Mouse (Mus musculus): Measurements from ENCODE around the gene Fdps. TPM values are rescaled to one million over a fixed set of nuclear protein-coding genes. Genes with fewer than 3 reads are reported as not detected.
"Not testable (repeated sequence)": the region's sequence is repeated elsewhere in the genome, so short reads cannot be mapped to it uniquely, and the experiment has no call there.

The Fdps gene
- polyA plus RNA-seq, 1 experiment from 2014 or later = 239 TPM

GRCm38 (mm10) chr3:89088974-89089373, 12.8 kb downstream of the Fdps start:
- H3K4me1 ChIP-seq = peaks cover 43% of the 10 kb centered on the region
- peak overlapping the region; percentile 100 for H3K4me2 ChIP-seq (replicated peaks)
- no peak for ATAC-seq (ENCODE audit: insufficient number of reproducible peaks, low FRiP score, low TSS enrichment, low read depth)
- H3K4me3 ChIP-seq (replicated peaks) = peak overlapping the region; percentile 70
- WGBS = 53% methylated on average over 14 of the region's 14 CpGs
- H3K27ac ChIP-seq (replicated peaks) = no peak overlapping the region
- H3K9ac ChIP-seq = no peak overlapping the region; the same call in 1 of the 2 replicates
- H3K9me3 ChIP-seq (replicated peaks) = no peaks in the 10 kb centered on the region
- H3K27me3 ChIP-seq = peaks cover 8% of the 10 kb centered on the region; the same call in 1 of the 2 replicates
- H3K36me3 ChIP-seq = peaks cover 21% of the 10 kb centered on the region; the same call in 1 of the 2 replicates

- ATAC-seq (ENCODE audit: insufficient number of reproducible peaks, low FRiP score, low TSS enrichment, low read depth) = no peak
- H3K27ac ChIP-seq (replicated peaks) = no peak overlapping the region
- no peak overlapping the region for H3K9ac ChIP-seq
Observed at GRCm38 (mm10) chr3:89087338-89088110, 14.2 kb downstream of the Fdps start.

GRCm38 (mm10) chr3:89084654-89085190, 17.0 kb downstream of the Fdps start:
- H3K27me3 ChIP-seq = no peaks in the 10 kb centered on the region
- H3K36me3 ChIP-seq = peaks cover 31% of the 10 kb centered on the region
- H3K4me3 ChIP-seq (replicated peaks) = no peak overlapping the region
- no peaks in the 10 kb centered on the region for H3K9me3 ChIP-seq (replicated peaks)
- no peak for ATAC-seq (ENCODE audit: insufficient number of reproducible peaks, low FRiP score, low TSS enrichment, low read depth)
- no peak overlapping the region for H3K9ac ChIP-seq
- H3K4me2 ChIP-seq (replicated peaks) = no peak overlapping the region
- H3K27ac ChIP-seq (replicated peaks) = no peak overlapping the region
- peaks cover 19% of the 10 kb centered on the region for H3K4me1 ChIP-seq
- WGBS = 81% methylated on average over 12 of the region's 12 CpGs

More at GRCm38 (mm10) chr3:89087338-89088110, 14.2 kb downstream of the Fdps start:
- peaks cover 8% of the 10 kb centered on the region; the same call in 1 of the 2 replicates for H3K27me3 ChIP-seq
- WGBS = 17% methylated on average over 21 of the region's 21 CpGs
- H3K36me3 ChIP-seq = peaks cover 22% of the 10 kb centered on the region; the same call in 1 of the 2 replicates
- peaks cover 32% of the 10 kb centered on the region for H3K4me1 ChIP-seq
- no peaks in the 10 kb centered on the region for H3K9me3 ChIP-seq (replicated peaks)
- peak overlapping the region; percentile 38 for H3K4me2 ChIP-seq (replicated peaks)
- peak overlapping the region; percentile 10; the same call in 1 of the 2 replicates for H3K4me3 ChIP-seq (replicated peaks)

GRCm38 (mm10) chr3:89084133-89084532, 17.6 kb downstream of the Fdps start:
- H3K4me3 ChIP-seq (replicated peaks) = no peak overlapping the region
- H3K4me1 ChIP-seq = peaks cover 13% of the 10 kb centered on the region
- peaks cover 36% of the 10 kb centered on the region for H3K36me3 ChIP-seq
- H3K27me3 ChIP-seq = no peaks in the 10 kb centered on the region
- H3K4me2 ChIP-seq (replicated peaks) = no peak overlapping the region
- no peak for ATAC-seq (ENCODE audit: insufficient number of reproducible peaks, low FRiP score, low TSS enrichment, low read depth)
- WGBS = 87% methylated on average over 2 of the region's 2 CpGs
- no peaks in the 10 kb centered on the region for H3K9me3 ChIP-seq (replicated peaks)
- H3K27ac ChIP-seq (replicated peaks) = no peak overlapping the region
- no peak overlapping the region for H3K9ac ChIP-seq

GRCm38 (mm10) chr3:89082287-89082686, 19.5 kb downstream of the Fdps start:
- peaks cover 48% of the 10 kb centered on the region for H3K36me3 ChIP-seq
- not testable (repeated sequence) for ATAC-seq (ENCODE audit: insufficient number of reproducible peaks, low FRiP score, low TSS enrichment, low read depth); H3K9ac ChIP-seq; H3K27ac ChIP-seq (replicated peaks); H3K4me2 ChIP-seq (replicated peaks); H3K9me3 ChIP-seq (replicated peaks); H3K27me3 ChIP-seq; H3K4me3 ChIP-seq (replicated peaks); H3K4me1 ChIP-seq

- Histone ChIP-seq H3K36me3 (peaks cover 72% of the 10 kb centered on the region), H3K4me3 (replicated peaks) (no peak overlapping the region), H3K27ac (replicated peaks) (no peak overlapping the region), H3K27me3 (no peaks in the 10 kb centered on the region), H3K4me2 (replicated peaks) (no peak overlapping the region), H3K9ac (no peak overlapping the region), H3K4me1 (no peaks in the 10 kb centered on the region), H3K9me3 (replicated peaks) (no peaks in the 10 kb centered on the region)
- no peak for ATAC-seq (ENCODE audit: insufficient number of reproducible peaks, low FRiP score, low TSS enrichment, low read depth)
- WGBS = 91% methylated on average over 9 of the region's 9 CpGs
Observed at GRCm38 (mm10) chr3:89077383-89077782, 24.4 kb downstream of the Fdps start.

- ATAC-seq (ENCODE audit: insufficient number of reproducible peaks, low FRiP score, low TSS enrichment, low read depth) = no peak
- Histone ChIP-seq H3K36me3 (peaks cover 92% of the 10 kb centered on the region), H3K9me3 (replicated peaks) (no peaks in the 10 kb centered on the region)
Observed at GRCm38 (mm10) chr3:89067265-89067664, 34.5 kb downstream of the Fdps start.

GRCm38 (mm10) chr3:89061696-89062095, 40.1 kb downstream of the Fdps start:
- Histone ChIP-seq H3K9me3 (replicated peaks) (no peaks in the 10 kb centered on the region), H3K36me3 (peaks cover 85% of the 10 kb centered on the region), H3K4me3 (replicated peaks) (no peak overlapping the region), H3K9ac (no peak overlapping the region), H3K27ac (replicated peaks) (no peak overlapping the region), H3K4me2 (replicated peaks) (no peak overlapping the region), H3K4me1 (no peaks in the 10 kb centered on the region), H3K27me3 (no peaks in the 10 kb centered on the region)
- no peak for ATAC-seq (ENCODE audit: insufficient number of reproducible peaks, low FRiP score, low TSS enrichment, low read depth)
- 85% methylated on average over 3 of the region's 3 CpGs for WGBS

More at GRCm38 (mm10) chr3:89067265-89067664, 34.5 kb downstream of the Fdps start:
- Histone ChIP-seq H3K4me2 (replicated peaks) (no peak overlapping the region), H3K4me1 (no peaks in the 10 kb centered on the region), H3K4me3 (replicated peaks) (no peak overlapping the region), H3K9ac (no peak overlapping the region), H3K27me3 (no peaks in the 10 kb centered on the region), H3K27ac (replicated peaks) (no peak overlapping the region)

GRCm38 (mm10) chr3:89058783-89059182, 43.0 kb downstream of the Fdps start:
- 96% methylated on average over 3 of the region's 3 CpGs for WGBS
- ATAC-seq (ENCODE audit: insufficient number of reproducible peaks, low FRiP score, low TSS enrichment, low read depth) = no peak

GRCm38 (mm10) chr3:89058361-89058760, 43.4 kb downstream of the Fdps start:
- no peaks in the 10 kb centered on the region for H3K27me3 ChIP-seq
- H3K4me1 ChIP-seq = no peaks in the 10 kb centered on the region
- no peak overlapping the region for H3K9ac ChIP-seq
- no peak for ATAC-seq (ENCODE audit: insufficient number of reproducible peaks, low FRiP score, low TSS enrichment, low read depth)
- H3K9me3 ChIP-seq (replicated peaks) = no peaks in the 10 kb centered on the region
- no peak overlapping the region for H3K4me3 ChIP-seq (replicated peaks)
- H3K4me2 ChIP-seq (replicated peaks) = no peak overlapping the region
- peaks cover 84% of the 10 kb centered on the region for H3K36me3 ChIP-seq
- 89% methylated on average over 9 of the region's 9 CpGs for WGBS
- no peak overlapping the region for H3K27ac ChIP-seq (replicated peaks)

More at GRCm38 (mm10) chr3:89058783-89059182, 43.0 kb downstream of the Fdps start:
- no peak overlapping the region for H3K27ac ChIP-seq (replicated peaks)
- no peak overlapping the region for H3K4me3 ChIP-seq (replicated peaks)
- no peaks in the 10 kb centered on the region for H3K4me1 ChIP-seq
- no peaks in the 10 kb centered on the region for H3K27me3 ChIP-seq
- peaks cover 85% of the 10 kb centered on the region for H3K36me3 ChIP-seq
- H3K9ac ChIP-seq = no peak overlapping the region
- no peak overlapping the region for H3K4me2 ChIP-seq (replicated peaks)
- no peaks in the 10 kb centered on the region for H3K9me3 ChIP-seq (replicated peaks)
